Mouse (Mus musculus) mouse embryonic stem cell (cell line): ENCODE data around the gene Entr1.

Experiments
- in situ Hi-C, 2 experiments: fragments of 300-500 bp; cut with MboI; formaldehyde crosslinking; loops; 1 replicate in 1 of 2; 3 replicates in 1 of 2; pipeline ENCODE4 v1.14.3; 2019 to 2020; ENCODE audit warnings: low sequenced_read_pairs in 2 of 2, low pct_unique_long_range_greater_than_20kb in 1 of 2, mixed read lengths in 1 of 2; ENCODE audit not compliant: unreplicated experiment in 1 of 2

Gene Entr1

GRCm38 (mm10) chr2:26389154-26389690 lies at the start of gene Entr1, which contains the start of gene Pmpca:
Gene Entr1 (minus strand): TSS chr2:26389316.
Gene Pmpca (plus strand): TSS chr2:26389339.
- in situ Hi-C loops, result no loop called here

GRCm38 (mm10) chr2:26438373-26438772 lies 49.3 kb upstream of the Entr1 start:
- in situ Hi-C loops, result no loop called here

GRCm38 (mm10) chr2:26437221-26437620 lies 48.1 kb upstream of the Entr1 start:
- in situ Hi-C loops, result no loop called here

GRCm38 (mm10) chr2:26434791-26435572 lies 45.9 kb upstream of the Entr1 start:
- in situ Hi-C loops, result no loop called here

GRCm38 (mm10) chr2:26429851-26430250 lies 40.7 kb upstream of the Entr1 start:
- in situ Hi-C loops, result no loop called here

GRCm38 (mm10) chr2:26424541-26424940 lies 35.4 kb upstream of the Entr1 start:
- in situ Hi-C loops, result no loop called here

GRCm38 (mm10) chr2:26423086-26423485 lies 34.0 kb upstream of the Entr1 start:
- in situ Hi-C loops, result no loop called here

GRCm38 (mm10) chr2:26421969-26422368 lies 32.9 kb upstream of the Entr1 start:
- in situ Hi-C loops, result no loop called here

- in situ Hi-C loops, result no loop called here
Observed at GRCm38 (mm10) chr2:26418120-26418519, 29.0 kb upstream of the Entr1 start.

GRCm38 (mm10) chr2:26417066-26417465 lies 27.9 kb upstream of the Entr1 start:
- in situ Hi-C loops, result no loop called here

GRCm38 (mm10) chr2:26410931-26411411 lies 21.9 kb upstream of the Entr1 start:
- in situ Hi-C loops, result no loop called here

GRCm38 (mm10) chr2:26410091-26410490 lies 21.0 kb upstream of the Entr1 start:
- in situ Hi-C loops, result no loop called here

GRCm38 (mm10) chr2:26409362-26409761 lies 20.2 kb upstream of the Entr1 start:
- in situ Hi-C loops, result loop anchor here in 1 of 2 experiments (5.0 kb wide), 1 partner anchor 82 kb away; no protein-coding TSS in a partner anchor

GRCm38 (mm10) chr2:26408515-26409356 lies 19.6 kb upstream of the Entr1 start, which contains the start of gene Inpp5e:
Gene Inpp5e (minus strand): TSS chr2:26409203.
- in situ Hi-C loops, result loop anchor here in 1 of 2 experiments (5.0 kb wide), 1 partner anchor 81 kb away; no protein-coding TSS in a partner anchor

- in situ Hi-C loops, result no loop called here
Observed at GRCm38 (mm10) chr2:26403306-26403705, 14.2 kb upstream of the Entr1 start.

- in situ Hi-C loops, result no loop called here
Observed at GRCm38 (mm10) chr2:26402265-26402664, 13.1 kb upstream of the Entr1 start.

- in situ Hi-C loops, result no loop called here
Observed at GRCm38 (mm10) chr2:26401023-26401422, 11.9 kb upstream of the Entr1 start.

GRCm38 (mm10) chr2:26400296-26400695 lies 11.2 kb upstream of the Entr1 start:
- in situ Hi-C loops, result no loop called here

GRCm38 (mm10) chr2:26399647-26400046 lies 10.5 kb upstream of the Entr1 start:
- in situ Hi-C loops, result no loop called here
